Mouse (Mus musculus): ENCODE measurements around the gene Gnptab. TPM values are rescaled to one million over a fixed set of nuclear protein-coding genes. Genes with fewer than 3 reads are reported as not detected.

Gene Gnptab
- polyA plus RNA-seq, 1 experiment = 14.3 TPM

DNA sequence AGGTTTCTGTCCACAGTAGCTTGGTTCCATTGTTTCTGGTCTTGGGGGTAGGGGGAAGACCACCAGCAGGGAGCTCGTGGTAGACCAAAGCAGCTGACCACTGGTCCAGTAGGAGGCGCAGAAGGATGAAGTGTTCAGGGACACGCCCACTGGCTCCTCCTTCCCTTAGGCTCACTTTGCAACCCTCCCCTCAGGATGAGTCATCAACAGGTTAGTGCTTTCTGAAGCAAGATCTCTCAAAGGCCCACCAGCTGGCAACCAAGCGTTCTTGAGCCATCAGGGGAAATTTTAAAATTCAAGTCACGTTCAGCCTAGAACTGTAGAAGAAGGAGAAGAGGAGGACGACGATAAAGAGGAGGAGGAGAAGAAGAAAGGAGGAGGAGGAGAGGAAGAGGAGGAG, 112.7 kb downstream of the Gnptab start:
- no peaks in the 10 kb centered on the region for H3K27me3 ChIP-seq (ENCODE audit: control insufficient read depth, insufficient read depth, low read length)
- no peak overlapping the region for H3K4me3 ChIP-seq (ENCODE audit: control insufficient read depth, insufficient read depth, low read length)
- no peaks in the 10 kb centered on the region for H3K36me3 ChIP-seq (ENCODE audit: control insufficient read depth, insufficient read depth, low read length)
- WGBS = 85% methylated on average over 7 of the region's 7 CpGs
- H3K27ac ChIP-seq (ENCODE audit: control insufficient read depth, insufficient read depth, low read length) = no peak overlapping the region
- no peak for TF ChIP-seq POLR2A (IDR thresholded peaks at IDR 0.05; ENCODE audit: control insufficient read depth, extremely low read depth, insufficient read depth, low read length, poor library complexity)
- TF ChIP-seq CTCF (IDR thresholded peaks at IDR 0.05; ENCODE audit: borderline replicate concordance, control insufficient read depth, extremely low read depth, insufficient read depth, low read length, poor library complexity) = no peak
- DNase-seq = no peak
- H3K4me1 ChIP-seq (replicated peaks; ENCODE audit: control insufficient read depth, insufficient read depth, low read length) = no peaks in the 10 kb centered on the region; the same call in 1 of the 2 replicates

DNA sequence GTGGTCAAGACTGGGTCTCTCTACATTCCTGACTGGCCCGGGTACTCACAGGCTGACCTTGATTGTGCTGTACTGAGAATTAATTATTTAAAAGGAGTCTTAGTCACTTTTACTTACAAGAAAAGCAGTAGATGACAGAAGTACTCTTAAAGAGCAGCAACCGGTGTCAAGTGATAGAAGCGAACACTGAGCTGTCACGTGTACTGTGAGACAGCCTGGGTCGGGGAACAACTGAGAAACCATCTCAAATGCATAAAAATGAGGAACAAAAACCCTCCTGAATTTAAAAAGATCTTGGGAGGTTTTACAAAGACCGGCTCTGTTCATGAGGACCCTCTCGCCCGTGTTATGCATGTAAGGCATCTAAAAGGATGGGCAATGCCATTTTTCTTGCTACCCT, 113.7 kb downstream of the Gnptab start:
- no peaks in the 10 kb centered on the region for H3K36me3 ChIP-seq (ENCODE audit: control insufficient read depth, insufficient read depth, low read length)
- 47% methylated on average over 8 of the region's 8 CpGs for WGBS
- no peaks in the 10 kb centered on the region for H3K27me3 ChIP-seq (ENCODE audit: control insufficient read depth, insufficient read depth, low read length)
- no peak overlapping the region for H3K27ac ChIP-seq (ENCODE audit: control insufficient read depth, insufficient read depth, low read length)
- no peak overlapping the region for H3K4me3 ChIP-seq (ENCODE audit: control insufficient read depth, insufficient read depth, low read length)
- H3K4me1 ChIP-seq (replicated peaks; ENCODE audit: control insufficient read depth, insufficient read depth, low read length) = no peaks in the 10 kb centered on the region; the same call in 1 of the 2 replicates
- DNase-seq = no peak
- TF ChIP-seq POLR2A (IDR thresholded peaks at IDR 0.05; ENCODE audit: control insufficient read depth, extremely low read depth, insufficient read depth, low read length, poor library complexity) = no peak
- no peak for TF ChIP-seq CTCF (IDR thresholded peaks at IDR 0.05; ENCODE audit: borderline replicate concordance, control insufficient read depth, extremely low read depth, insufficient read depth, low read length, poor library complexity)

DNA sequence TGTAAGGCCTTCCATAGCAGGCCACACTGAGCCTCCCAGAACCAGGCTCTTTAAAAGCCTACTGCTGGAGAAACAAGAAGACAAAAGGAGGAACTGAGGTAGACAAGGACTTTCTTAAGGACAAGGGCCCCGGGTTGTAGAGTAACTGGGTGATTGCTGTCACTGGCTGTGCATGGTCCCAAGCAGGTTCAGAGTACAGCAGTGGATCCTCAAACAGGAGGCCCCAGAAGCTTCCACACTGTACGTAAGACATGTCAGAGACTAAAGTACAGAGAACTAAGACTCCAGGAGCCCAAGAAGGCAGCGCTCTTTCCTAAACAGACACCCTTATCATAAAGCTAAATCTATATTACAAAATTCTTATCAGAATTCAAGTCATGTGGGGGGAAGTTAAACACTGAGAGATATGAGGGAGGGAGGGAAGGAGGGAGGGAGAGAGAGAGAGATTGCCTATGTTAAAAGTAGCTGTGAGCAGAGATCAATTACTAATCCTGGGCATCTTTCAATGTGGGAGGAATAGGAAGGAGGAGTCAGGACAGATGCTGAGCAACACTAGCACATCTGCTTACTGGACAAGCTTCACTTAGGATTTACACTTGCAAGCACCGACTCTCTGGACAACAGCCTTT, 116.1 kb downstream of the Gnptab start:
- WGBS = 68% methylated on average over 4 of the region's 4 CpGs
- no peak overlapping the region for H3K27ac ChIP-seq (ENCODE audit: control insufficient read depth, insufficient read depth, low read length)
- TF ChIP-seq POLR2A (IDR thresholded peaks at IDR 0.05; ENCODE audit: control insufficient read depth, extremely low read depth, insufficient read depth, low read length, poor library complexity) (no peak), CTCF (IDR thresholded peaks at IDR 0.05; ENCODE audit: borderline replicate concordance, control insufficient read depth, extremely low read depth, insufficient read depth, low read length, poor library complexity) (no peak)
- no peaks in the 10 kb centered on the region for H3K36me3 ChIP-seq (ENCODE audit: control insufficient read depth, insufficient read depth, low read length)
- H3K4me3 ChIP-seq (ENCODE audit: control insufficient read depth, insufficient read depth, low read length) = no peak overlapping the region
- no peaks in the 10 kb centered on the region for H3K27me3 ChIP-seq (ENCODE audit: control insufficient read depth, insufficient read depth, low read length)
- no peak for DNase-seq
- no peaks in the 10 kb centered on the region; the same call in 1 of the 2 replicates for H3K4me1 ChIP-seq (replicated peaks; ENCODE audit: control insufficient read depth, insufficient read depth, low read length)

Other genes starting within 250 kb of the Gnptab start
- gene Parpbp, start 232.2 kb upstream of the Gnptab start, polyA plus RNA-seq (2012; rRNA removed) = 3.5 and 4.0 TPM in 2 replicates
- gene Nup37, start 232.1 kb upstream of the Gnptab start, polyA plus RNA-seq (2012; rRNA removed) = 12.3 and 12.6 TPM in 2 replicates
- gene Washc3, start 178.0 kb upstream of the Gnptab start, polyA plus RNA-seq (2012; rRNA removed) = 15.0 and 19.8 TPM in 2 replicates
- 19.3 and 24.9 TPM in 2 replicates for gene Dram1, start 52 bp upstream of the Gnptab start, polyA plus RNA-seq (2012; rRNA removed)
- gene Sycp3, start 80.4 kb downstream of the Gnptab start, polyA plus RNA-seq (2012; rRNA removed) = not detected in 2 replicates
- gene Chpt1, start 124.9 kb downstream of the Gnptab start, polyA plus RNA-seq (2012; rRNA removed) = 28.7 and 44.0 TPM in 2 replicates
- 0.23 and 0.26 TPM in 2 replicates for gene Mybpc1, start 226.0 kb downstream of the Gnptab start, polyA plus RNA-seq (2012; rRNA removed)